Mouse (Mus musculus): Measurements from ENCODE around the gene As3mt. TPM values are rescaled to one million over a fixed set of nuclear protein-coding genes. Genes with fewer than 3 reads are reported as not detected.
"Not testable (repeated sequence)": the region's sequence is repeated elsewhere in the genome, so short reads cannot be mapped to it uniquely, and the experiment has no call there.

The As3mt gene
- total RNA-seq, 4 experiments from 2014 or later, result 83.6 to 105 (median 90.4) TPM

GRCm38 (mm10) chr19:46747799-46748198 is 40.5 kb downstream of the As3mt start:
- DNase-seq (ENCODE audit: low spot score in 2 of 2), result no peak

- no peak for DNase-seq (ENCODE audit: low spot score in 2 of 2)
These were observed 45.0 kb downstream of the As3mt start for GRCm38 (mm10) chr19:46752235-46752634.

GRCm38 (mm10) chr19:46755066-46755465 is 47.8 kb downstream of the As3mt start:
- DNase-seq (ENCODE audit: low spot score in 2 of 2), result peak in 1 of 2 experiments; percentile 13

- no peak for DNase-seq (ENCODE audit: low spot score in 2 of 2)
These were observed 49.0 kb downstream of the As3mt start for GRCm38 (mm10) chr19:46756221-46756620.

GRCm38 (mm10) chr19:46759096-46759495 is 51.8 kb downstream of the As3mt start:
- no peak for DNase-seq (ENCODE audit: low spot score in 2 of 2)

GRCm38 (mm10) chr19:46759909-46760308 is 52.7 kb downstream of the As3mt start:
- DNase-seq (ENCODE audit: low spot score in 2 of 2), result not testable (repeated sequence)

- peak; percentile 76 to 82 for DNase-seq (ENCODE audit: low spot score in 2 of 2)
These were observed 53.3 kb downstream of the As3mt start for GRCm38 (mm10) chr19:46760375-46761160.

GRCm38 (mm10) chr19:46761247-46761946 is 54.1 kb downstream of the As3mt start, which contains the start of gene Cnnm2:
Gene Cnnm2, plus strand, starts transcription at chr19:46761596.
- DNase-seq (ENCODE audit: low spot score in 2 of 2), result peak; percentile 100

GRCm38 (mm10) chr19:46761971-46762290 is 54.7 kb downstream of the As3mt start:
- DNase-seq (ENCODE audit: low spot score in 2 of 2), result no peak

GRCm38 (mm10) chr19:46762291-46762991 is 55.2 kb downstream of the As3mt start:
- peak in 1 of 2 experiments; percentile 8 for DNase-seq (ENCODE audit: low spot score in 2 of 2)

GRCm38 (mm10) chr19:46762992-46763342 is 55.7 kb downstream of the As3mt start:
- no peak for DNase-seq (ENCODE audit: low spot score in 2 of 2)

GRCm38 (mm10) chr19:46763356-46763755 is 56.1 kb downstream of the As3mt start:
- DNase-seq (ENCODE audit: low spot score in 2 of 2), result no peak

- DNase-seq (ENCODE audit: low spot score in 2 of 2), result no peak
These were observed 56.9 kb downstream of the As3mt start for GRCm38 (mm10) chr19:46763932-46764762.

- no peak for DNase-seq (ENCODE audit: low spot score in 2 of 2)
These were observed 57.5 kb downstream of the As3mt start for GRCm38 (mm10) chr19:46764763-46765117.

- DNase-seq (ENCODE audit: low spot score in 2 of 2), result no peak
These were observed 58.9 kb downstream of the As3mt start for GRCm38 (mm10) chr19:46766125-46766524.

- no peak for DNase-seq (ENCODE audit: low spot score in 2 of 2)
These were observed 62.5 kb downstream of the As3mt start for GRCm38 (mm10) chr19:46769759-46770158.

GRCm38 (mm10) chr19:46771801-46772200 is 64.5 kb downstream of the As3mt start:
- DNase-seq (ENCODE audit: low spot score in 2 of 2), result no peak

GRCm38 (mm10) chr19:46776391-46776790 is 69.1 kb downstream of the As3mt start:
- DNase-seq (ENCODE audit: low spot score in 2 of 2), result no peak

- no peak for DNase-seq (ENCODE audit: low spot score in 2 of 2)
These were observed 69.6 kb downstream of the As3mt start for GRCm38 (mm10) chr19:46776850-46777249.

- DNase-seq (ENCODE audit: low spot score in 2 of 2), result no peak
These were observed 70.8 kb downstream of the As3mt start for GRCm38 (mm10) chr19:46777928-46778680.

- not testable (repeated sequence) for DNase-seq (ENCODE audit: low spot score in 2 of 2)
These were observed 71.9 kb downstream of the As3mt start for GRCm38 (mm10) chr19:46779130-46779529.
